Mouse (Mus musculus): Measurements from ENCODE around the gene Clic5.
"Not testable (repeated sequence)": the region's sequence is repeated elsewhere in the genome, so short reads cannot be mapped to it uniquely, and the experiment has no call there.

The Clic5 gene

GRCm38 (mm10) chr17:44188042-44188768, at the start of gene Clic5:
TSS of gene Clic5 (plus strand) at chr17:44188584.
- DNase-seq (ENCODE audit: low spot score) = no peak

GRCm38 (mm10) chr17:44145806-44146205, 42.6 kb upstream of the Clic5 start:
- DNase-seq (ENCODE audit: low spot score) = no peak

GRCm38 (mm10) chr17:44148109-44148846, 40.1 kb upstream of the Clic5 start:
- DNase-seq (ENCODE audit: low spot score) = no peak

GRCm38 (mm10) chr17:44151130-44151529, 37.3 kb upstream of the Clic5 start:
- no peak for DNase-seq (ENCODE audit: low spot score)

- DNase-seq (ENCODE audit: low spot score) = no peak
These were observed 36.5 kb upstream of the Clic5 start for GRCm38 (mm10) chr17:44151889-44152288.

GRCm38 (mm10) chr17:44153871-44154270, 34.5 kb upstream of the Clic5 start:
- no peak for DNase-seq (ENCODE audit: low spot score)

- DNase-seq (ENCODE audit: low spot score) = no peak
These were observed 33.2 kb upstream of the Clic5 start for GRCm38 (mm10) chr17:44155204-44155603.

GRCm38 (mm10) chr17:44158186-44158585, 30.2 kb upstream of the Clic5 start:
- no peak for DNase-seq (ENCODE audit: low spot score)

- DNase-seq (ENCODE audit: low spot score) = no peak
These were observed 27.9 kb upstream of the Clic5 start for GRCm38 (mm10) chr17:44160449-44160848.

GRCm38 (mm10) chr17:44162514-44162913, 25.9 kb upstream of the Clic5 start:
- no peak for DNase-seq (ENCODE audit: low spot score)

- no peak for DNase-seq (ENCODE audit: low spot score)
These were observed 25.4 kb upstream of the Clic5 start for GRCm38 (mm10) chr17:44162935-44163334.

GRCm38 (mm10) chr17:44165730-44166347, 22.5 kb upstream of the Clic5 start:
- DNase-seq (ENCODE audit: low spot score) = no peak

GRCm38 (mm10) chr17:44169676-44170075, 18.7 kb upstream of the Clic5 start:
- DNase-seq (ENCODE audit: low spot score) = no peak

GRCm38 (mm10) chr17:44170316-44170715, 18.1 kb upstream of the Clic5 start:
- DNase-seq (ENCODE audit: low spot score) = no peak

- no peak for DNase-seq (ENCODE audit: low spot score)
These were observed 16.5 kb upstream of the Clic5 start for GRCm38 (mm10) chr17:44171930-44172329.

GRCm38 (mm10) chr17:44173341-44173740, 15.0 kb upstream of the Clic5 start:
- no peak for DNase-seq (ENCODE audit: low spot score)

GRCm38 (mm10) chr17:44177291-44177690, 11.1 kb upstream of the Clic5 start:
- no peak for DNase-seq (ENCODE audit: low spot score)

- no peak for DNase-seq (ENCODE audit: low spot score)
These were observed 7.0 kb upstream of the Clic5 start for GRCm38 (mm10) chr17:44181346-44181745.

GRCm38 (mm10) chr17:44186871-44187270, 1.5 kb upstream of the Clic5 start:
- DNase-seq (ENCODE audit: low spot score) = no peak

GRCm38 (mm10) chr17:44187537-44187936, 847 bp upstream of the Clic5 start:
- DNase-seq (ENCODE audit: low spot score) = not testable (repeated sequence)

- no peak for DNase-seq (ENCODE audit: low spot score)
These were observed 373 bp downstream of the Clic5 start for GRCm38 (mm10) chr17:44188769-44189145.

- no peak for DNase-seq (ENCODE audit: low spot score)
These were observed 1.3 kb downstream of the Clic5 start for GRCm38 (mm10) chr17:44189696-44190095.

- no peak for DNase-seq (ENCODE audit: low spot score)
These were observed 1.9 kb downstream of the Clic5 start for GRCm38 (mm10) chr17:44190246-44190645.
